Mouse (Mus musculus): ENCODE data around the gene Scn2b.

Scn2b gene

GRCm38 (mm10) chr9:45170150-45170549, 52.6 kb downstream of the Scn2b start:
- intact Hi-C loops (cut with DNase I): no loop called here

GRCm38 (mm10) chr9:45171073-45171610, 53.6 kb downstream of the Scn2b start:
- intact Hi-C loops (cut with DNase I): no loop called here

DNA sequence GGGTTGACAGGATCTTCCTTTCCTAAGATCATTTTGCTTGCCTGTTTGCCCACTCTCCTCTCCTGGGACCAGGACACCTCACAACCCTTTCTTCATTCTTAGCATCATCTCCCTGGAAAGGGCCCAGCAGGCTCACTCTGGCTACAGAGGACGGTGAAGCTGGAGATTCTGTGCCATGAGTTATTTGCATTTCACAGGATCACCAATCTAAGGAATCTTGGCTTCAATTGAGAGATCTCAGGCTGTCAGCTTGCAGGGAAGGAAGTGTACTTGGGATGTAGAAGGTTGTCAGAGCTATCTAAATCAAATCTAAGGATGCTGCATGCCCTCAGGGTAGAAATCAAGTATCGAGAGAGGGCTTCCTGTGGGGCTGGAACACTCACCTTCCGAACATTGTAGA, 55.9 kb downstream of the Scn2b start:
- intact Hi-C loops (cut with DNase I): no loop called here

DNA sequence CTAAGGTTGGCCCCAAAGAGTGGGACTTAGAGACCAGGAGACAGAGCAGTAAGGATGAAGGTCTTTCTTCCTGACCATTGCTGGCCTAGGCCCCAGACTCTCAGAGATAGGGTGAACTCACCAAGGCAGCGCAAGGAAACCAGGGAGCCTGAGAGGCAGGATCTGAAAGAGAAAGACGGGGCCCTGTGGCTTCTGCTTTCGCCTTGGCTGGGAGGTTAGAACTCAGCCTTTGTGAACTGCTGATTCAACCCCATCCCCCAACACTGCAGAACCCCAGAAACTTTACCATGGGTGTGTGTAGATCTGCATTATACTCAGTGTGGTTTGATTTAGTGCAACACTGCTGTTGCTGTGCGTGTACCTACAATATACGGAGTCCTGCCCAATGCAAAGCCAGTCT, 61.7 kb downstream of the Scn2b start:
- intact Hi-C loops (cut with DNase I): no loop called here

Data from adrenal gland (tissue).